In genomic region chr15:74021766-74022165, GRCm38 (mm10) we compare ENCODE assay signal across 19 mouse cellular contexts.
"Had no signal": no experiment of that assay in that cellular context is flagged by ENCODE, and none has a peak within 500 bp of the region (broad histone marks: within the 10 kb centered on the region; RNA-seq: fewer than 3 reads in every experiment).

No protein-coding gene starts in this region.

- H3K36me3 ChIP-seq: liver, embryonic 13.5 days; midbrain, embryonic 12.5 days; midbrain, embryonic 15.5 days; neural tube, embryonic 12.5 days; neural tube, embryonic 15.5 days had no signal

- H3K27ac ChIP-seq: kidney, postnatal 0 days; layer of hippocampus, adult 2 months; liver, embryonic 13.5 days; midbrain, embryonic 12.5 days; midbrain, embryonic 15.5 days; neural tube, embryonic 12.5 days; neural tube, embryonic 15.5 days had no signal

- DNase-seq: kidney, adult 2 months; kidney, postnatal 25 days; layer of hippocampus, adult 9-11 months; liver, embryonic 13.5 days; lung, adult 2 months; lung, postnatal 14 days; lung, postnatal 4 days; retina, postnatal 1 day; right cerebral cortex, postnatal 25 days; thymus, adult 2 months; thymus, postnatal 14 days; thymus, postnatal 4 days had no signal

- H3K4me3 ChIP-seq: layer of hippocampus, adult 2 months; liver, embryonic 13.5 days; midbrain, embryonic 12.5 days; midbrain, embryonic 15.5 days; neural tube, embryonic 12.5 days; neural tube, embryonic 15.5 days had no signal

- H3K27me3 ChIP-seq: liver, embryonic 13.5 days; midbrain, embryonic 12.5 days; neural tube, embryonic 12.5 days; neural tube, embryonic 15.5 days had no signal

- H3K4me1 ChIP-seq: liver, embryonic 13.5 days had no signal

- H3K9ac ChIP-seq: liver, embryonic 13.5 days; midbrain, embryonic 12.5 days; midbrain, embryonic 15.5 days; neural tube, embryonic 12.5 days; neural tube, embryonic 15.5 days had no signal

- H3K4me2 ChIP-seq: liver, embryonic 13.5 days; midbrain, embryonic 12.5 days; midbrain, embryonic 15.5 days; neural tube, embryonic 12.5 days; neural tube, embryonic 15.5 days had no signal

- H3K9me3 ChIP-seq: liver, embryonic 13.5 days; midbrain, embryonic 12.5 days; midbrain, embryonic 15.5 days; neural tube, embryonic 12.5 days; neural tube, embryonic 15.5 days had no signal

- ATAC-seq: intestine, postnatal 0 days; midbrain, embryonic 15.5 days had no signal
